Mouse (Mus musculus): ENCODE data around the gene Kcnip1.

DNA sequence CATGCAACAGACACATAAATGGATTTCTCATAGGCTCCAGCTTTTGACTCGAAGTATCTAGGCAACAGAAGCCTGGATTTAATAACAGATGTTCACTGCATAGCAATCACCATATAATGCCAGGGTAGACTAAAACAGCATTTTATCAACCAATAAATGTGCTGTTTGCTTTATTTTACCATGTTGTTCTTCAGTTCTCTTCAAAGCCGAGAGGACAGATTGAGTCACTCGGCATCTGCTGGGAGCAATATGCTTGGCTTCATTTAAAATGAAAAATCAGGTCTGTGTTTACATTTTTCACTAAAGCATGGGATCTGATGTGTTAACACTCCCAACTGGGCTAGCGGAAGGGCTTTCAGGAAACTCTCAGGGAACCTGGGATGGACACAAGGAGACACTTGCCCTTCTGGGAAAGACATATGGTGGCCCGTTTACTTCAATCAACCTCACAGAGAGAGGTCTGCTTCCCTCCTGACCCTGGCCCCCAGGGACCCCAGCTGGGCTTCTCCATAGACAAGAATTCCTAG is 220.3 kb downstream of the Kcnip1 start:
- TF ChIP-seq CTCF (IDR thresholded peaks at IDR 0.05; ENCODE audit: low read depth, low read length) (no peak), POLR2A (IDR thresholded peaks at IDR 0.05; ENCODE audit: extremely low read depth, insufficient read depth, low read length) (no peak)
